ENCODE assay signal across 8 mouse cellular contexts in the genomic region with DNA sequence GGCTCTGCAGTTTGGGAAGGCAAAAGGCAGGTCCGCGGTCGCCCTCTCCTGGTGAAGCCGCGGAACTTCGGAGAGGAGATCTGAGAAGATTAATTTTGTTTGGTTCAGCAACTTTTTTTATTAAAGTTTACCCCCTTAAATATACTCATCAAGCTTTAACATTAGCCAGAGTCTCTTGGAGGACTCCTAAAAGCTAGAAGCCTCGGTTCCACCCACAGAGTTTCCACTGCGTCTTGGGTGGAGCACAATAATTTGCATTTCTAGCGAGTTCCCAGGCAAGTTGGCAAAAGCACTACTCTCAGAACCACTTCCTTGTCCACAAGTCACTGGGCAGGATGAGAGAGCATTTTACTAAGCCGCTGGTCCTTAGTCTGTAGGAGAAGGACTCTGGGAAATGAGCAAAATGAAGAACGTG.
A peak's percentile ranks its signal among the peaks of the same experiment; 100 is the strongest.
DNase-seq lines count a peak whose midpoint lies in the region; ATAC-seq and TF ChIP-seq lines count a peak whose summit lies in the region.

No protein-coding gene starts in this region.

- H3K4me3 ChIP-seq in cortical plate, adult 2 months (ENCODE audit: insufficient read depth, low read length): peak overlapping the region; percentile 43
- H3K4me3 ChIP-seq in megakaryocyte, embryonic 14.5 days (replicated peaks): peak overlapping the region; percentile 92

- TF ChIP-seq CTCF in cortical plate, adult 2 months (IDR thresholded peaks at IDR 0.05; ENCODE audit: extremely low read depth, insufficient read depth, low read length): peak; percentile 85

- peaks cover 2% of the 10 kb centered on the region; the same call in 1 of the 2 replicates for H3K4me1 ChIP-seq in cortical plate, adult 2 months (ENCODE audit: control insufficient read depth, insufficient read depth, low read length)
- H3K4me1 ChIP-seq in megakaryocyte, embryonic 14.5 days: peaks cover 79% of the 10 kb centered on the region

- peak; percentile 75 for ATAC-seq in activated CD4-positive, CD25-positive, alpha-beta regulatory T cell, adult 4 months

- TF ChIP-seq POLR2A in cortical plate, adult 2 months (IDR thresholded peaks at IDR 0.05; ENCODE audit: extremely low read depth, insufficient read depth, low read length): no peak

- H3K36me3 ChIP-seq in megakaryocyte, embryonic 14.5 days (replicated peaks; ENCODE audit: low read length): peaks cover 15% of the 10 kb centered on the region

- no peaks in the 10 kb centered on the region for H3K27me3 ChIP-seq in megakaryocyte, embryonic 14.5 days (replicated peaks)

- peak; percentile 8 to 25 for DNase-seq in gastrocnemius, adult 8-10 months (ENCODE audit: low spot score in 2 of 2)
- peak; percentile 60 for DNase-seq in hindlimb bud, embryonic 11.5 days (ENCODE audit: extremely low spot score, low read depth, low spot score)
- peak; percentile 60 to 66 for DNase-seq in left cerebral cortex, adult 8-10 months (ENCODE audit: low spot score in 2 of 2)
- peak; percentile 87 to 92 for DNase-seq in right cerebral cortex, postnatal 10 days (ENCODE audit: low spot score in 2 of 2)
- peak; percentile 82 for DNase-seq in urinary bladder, postnatal 14 days (ENCODE audit: low spot score)

- H3K27ac ChIP-seq in cortical plate, adult 2 months (ENCODE audit: insufficient read depth, low read length): no peak overlapping the region

- H3K9me3 ChIP-seq in megakaryocyte, embryonic 14.5 days: peaks cover 11% of the 10 kb centered on the region; the same call in 1 of the 2 replicates

Comparison
In these comparisons a context has a peak if more than half of its experiments do, and no peak if none do; other contexts are left out.
1. DNase-seq: peak in every context shown above with its lines; median percentile 90 in right cerebral cortex, postnatal 10 days; 82 in urinary bladder, postnatal 14 days; 63 in left cerebral cortex, adult 8-10 months; 60 in hindlimb bud, embryonic 11.5 days; 16 in gastrocnemius, adult 8-10 months.